Mouse (Mus musculus) heart, postnatal 10 days (tissue): ENCODE measurements at regions not wholly inside any gene's neighbourhood (a gene's known extent, or its start where the extent isn't known, plus 50 kb on each side); places are given as distances from the start of the nearest gene placed in this dataset.

Experiments used
- DNase-seq, 2 experiments: peaks; one replicate each; pipeline ENCODE4 v3.0.0; 2021
- intact Hi-C: fragments of 180-260 bp; cut with DNase I; formaldehyde crosslinking; loops from one replicate; pipeline ENCODE4 v1.15.1; 2025

DNA sequence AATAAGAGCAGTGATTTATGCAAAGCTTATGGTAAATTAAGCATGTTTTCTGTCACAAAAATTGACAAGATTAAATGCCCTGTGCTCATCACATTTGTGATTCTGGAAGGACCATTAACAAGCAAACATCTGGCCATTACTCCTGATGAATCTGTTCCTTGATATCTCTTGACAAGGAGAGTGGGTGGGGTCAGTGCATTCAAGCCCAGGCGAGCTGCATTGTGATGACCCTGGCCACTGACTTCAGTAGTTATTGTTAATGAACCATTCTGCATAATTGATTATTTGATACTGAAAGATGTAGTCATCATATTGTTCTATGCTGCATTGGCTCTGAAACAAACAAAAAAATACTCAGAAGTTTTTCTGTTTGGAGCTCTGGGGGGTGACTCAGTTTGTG, 115.4 kb upstream of the Prmt6 start:
- intact Hi-C loops, result no loop called here
- DNase-seq, result no peak

DNA sequence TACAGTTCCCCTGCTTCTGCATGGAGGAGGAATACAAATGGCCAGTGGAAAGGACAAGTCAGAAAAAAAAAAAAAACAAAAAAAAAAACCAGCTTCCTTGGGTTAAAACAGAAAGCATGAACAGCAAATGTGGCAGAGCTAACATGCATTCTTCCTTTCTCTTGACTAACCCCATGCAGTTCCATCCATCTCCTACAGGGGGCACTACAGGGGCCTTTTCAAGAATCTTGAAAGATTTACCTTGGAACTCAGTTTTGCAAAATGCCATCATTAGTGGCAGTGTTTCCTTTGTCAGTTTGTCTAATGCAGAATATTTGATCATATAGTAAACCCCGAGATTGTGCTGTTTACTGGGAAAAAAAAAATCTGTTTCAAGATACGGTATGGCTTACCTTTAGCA, 111.1 kb upstream of the Prmt6 start:
- intact Hi-C loops, result no loop called here
- no peak for DNase-seq

DNA sequence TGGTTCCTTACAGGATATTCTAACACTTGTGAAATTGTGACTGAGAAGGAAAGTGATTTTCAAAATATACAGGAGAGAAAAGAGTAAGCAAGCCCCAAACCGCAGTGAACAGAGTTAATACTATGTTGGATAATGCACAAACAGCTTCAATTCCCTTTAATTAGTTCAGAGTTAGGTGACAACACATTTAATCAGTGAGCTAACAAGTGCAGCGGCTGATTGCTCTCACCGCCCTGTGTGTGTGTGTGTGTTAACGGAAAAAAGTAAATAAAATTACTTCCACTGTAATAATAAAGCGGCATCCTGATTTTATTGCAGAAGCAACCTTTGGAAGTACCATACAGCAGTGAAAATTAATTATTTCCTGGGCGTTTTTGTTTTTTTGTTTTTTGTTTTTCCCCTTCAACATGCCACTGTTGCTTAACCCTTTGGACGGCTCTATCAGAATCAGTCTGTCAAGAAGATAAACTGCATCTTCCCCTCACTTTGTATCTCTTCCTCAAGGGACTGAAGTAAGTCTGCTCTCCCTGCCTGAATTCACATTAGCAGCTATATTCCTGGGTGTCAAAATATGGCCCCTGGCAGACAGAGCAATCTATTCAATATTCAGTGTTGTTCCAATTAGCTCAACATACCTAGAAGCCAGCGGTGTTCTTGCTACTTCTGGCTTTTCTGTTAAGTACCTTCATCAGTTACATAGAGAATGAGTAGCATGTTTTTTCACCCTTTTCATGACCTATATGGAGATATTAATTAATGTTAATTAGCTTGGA, 106.2 kb upstream of the Prmt6 start:
- no peak for DNase-seq
- intact Hi-C loops, result no loop called here

DNA sequence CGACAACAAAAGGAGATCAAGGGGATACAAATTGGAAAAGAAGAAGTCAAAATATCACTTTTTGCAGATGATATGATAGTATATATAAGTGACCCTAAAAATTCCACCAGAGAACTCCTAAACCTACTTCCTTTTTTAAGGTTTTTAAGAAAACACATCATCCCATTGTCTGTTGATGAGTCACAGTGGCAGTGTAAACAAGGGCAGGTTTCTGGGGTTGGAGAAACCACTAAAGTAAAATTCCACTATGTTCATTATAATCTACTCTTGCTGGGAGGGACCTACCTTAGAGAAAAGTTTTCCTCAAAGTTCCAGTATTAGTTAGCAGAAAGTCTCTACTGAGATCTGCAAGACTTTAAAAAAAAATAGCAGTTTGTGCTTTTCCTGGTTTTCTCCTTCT, 102.9 kb upstream of the Prmt6 start:
- DNase-seq, result no peak

DNA sequence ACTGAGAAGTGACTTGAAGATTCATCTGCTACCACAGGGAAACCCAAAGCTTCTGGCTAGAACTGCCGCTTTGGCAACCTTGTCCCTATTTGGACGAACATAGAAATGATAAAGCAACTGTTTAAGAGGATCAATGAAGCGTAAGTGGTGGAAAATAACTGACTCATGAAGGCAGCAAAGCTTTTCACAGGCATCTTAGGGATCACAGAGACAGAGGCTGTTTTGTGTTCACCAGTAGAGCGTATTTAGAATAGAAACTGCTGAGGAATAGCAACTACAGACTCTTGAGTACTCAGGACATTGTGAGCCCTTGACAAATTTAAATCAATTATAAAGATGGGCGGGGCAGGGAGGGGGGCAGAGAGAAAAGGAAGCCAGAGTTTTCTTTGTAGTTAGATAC, 99.3 kb upstream of the Prmt6 start:
- intact Hi-C loops, result no loop called here
- no peak for DNase-seq

More for the DNA sequence above, 102.9 kb upstream of the Prmt6 start:
- intact Hi-C loops, result no loop called here

DNA sequence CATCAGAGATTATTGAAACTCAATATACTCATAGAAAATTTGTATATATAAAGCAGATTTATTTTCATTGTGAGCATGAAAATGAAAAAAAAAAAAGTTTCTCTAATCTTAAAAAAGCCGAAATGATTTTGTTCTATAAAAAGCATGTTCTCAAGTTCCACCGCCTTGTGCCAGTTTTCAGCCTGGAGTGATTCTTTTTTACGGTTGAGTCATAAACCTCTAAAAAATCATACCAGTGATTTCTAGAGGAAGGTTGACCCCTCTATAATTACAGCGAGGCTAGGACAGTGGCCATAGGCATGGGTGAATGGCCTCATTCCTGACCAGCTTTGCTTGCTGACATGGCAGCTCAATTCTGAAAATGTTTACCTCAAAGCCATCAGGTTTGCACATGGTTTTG, 98.6 kb upstream of the Prmt6 start:
- intact Hi-C loops, result no loop called here
- no peak for DNase-seq

DNA sequence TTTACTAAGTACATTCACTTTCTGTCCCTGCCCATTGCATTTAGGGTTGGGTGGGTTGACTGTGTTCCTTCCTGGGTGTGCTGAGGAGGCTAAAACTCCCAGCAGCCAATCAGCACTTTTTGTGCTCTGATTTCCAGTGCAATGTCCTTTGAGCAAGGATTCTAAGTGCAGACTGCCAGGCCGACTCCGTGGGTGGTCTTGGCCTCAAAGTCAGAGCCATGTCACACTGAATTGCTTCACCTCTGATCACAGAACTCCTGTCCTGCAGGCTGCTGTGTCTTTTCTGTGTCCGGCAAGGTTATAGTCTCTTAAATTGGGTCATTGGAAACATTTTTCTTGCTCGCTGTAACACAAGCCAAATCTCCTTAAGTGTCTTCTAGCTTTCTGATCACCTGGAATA, 94.0 kb upstream of the Prmt6 start:
- intact Hi-C loops, result no loop called here
- DNase-seq, result no peak

DNA sequence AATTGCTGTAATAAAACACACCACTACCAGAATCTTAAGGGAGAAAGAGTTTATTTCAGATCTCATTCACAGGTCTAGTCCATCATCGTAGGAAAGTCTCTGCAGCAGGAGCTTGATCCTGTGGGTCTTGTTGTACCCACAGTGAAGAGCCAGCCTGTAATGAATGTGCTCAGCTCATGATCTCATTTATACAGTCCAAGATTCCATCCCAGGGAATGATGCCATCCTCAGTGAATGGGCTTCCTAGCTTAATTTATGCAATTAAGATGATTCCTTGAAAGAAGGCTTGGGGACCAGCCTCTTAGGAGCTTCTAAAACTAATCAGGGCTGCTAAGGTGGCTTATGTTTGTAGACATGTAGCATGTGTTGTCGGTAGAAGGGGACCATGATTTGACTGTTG, 89.3 kb upstream of the Prmt6 start:
- intact Hi-C loops, result no loop called here
- DNase-seq, result no peak

DNA sequence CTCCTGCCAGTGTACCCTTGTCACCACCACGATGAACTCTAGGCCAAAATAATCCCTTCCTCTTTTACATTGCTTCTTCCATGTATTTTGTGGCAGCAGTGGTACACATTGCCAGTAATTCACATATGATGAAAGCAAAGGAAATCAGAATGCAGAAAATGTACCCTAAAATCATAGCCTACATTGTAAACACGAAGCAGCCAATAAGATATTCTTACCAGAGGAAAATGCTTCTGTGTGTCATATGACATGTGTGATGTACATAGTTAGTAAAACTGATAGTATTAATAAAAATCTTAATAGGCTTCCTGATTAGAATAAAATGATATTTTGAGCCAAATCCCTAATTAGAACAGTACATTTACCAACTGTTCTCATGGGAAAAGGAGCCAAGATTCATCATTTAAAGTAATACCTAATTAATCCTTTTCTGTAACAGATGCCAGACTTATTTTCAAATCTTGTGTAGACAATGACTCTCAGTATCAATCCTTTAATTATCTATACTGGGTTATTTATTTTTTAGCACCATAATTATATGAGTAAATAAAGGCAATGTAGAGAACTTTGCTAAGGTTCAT, 88.3 kb upstream of the Prmt6 start:
- no peak for DNase-seq
- intact Hi-C loops, result no loop called here

DNA sequence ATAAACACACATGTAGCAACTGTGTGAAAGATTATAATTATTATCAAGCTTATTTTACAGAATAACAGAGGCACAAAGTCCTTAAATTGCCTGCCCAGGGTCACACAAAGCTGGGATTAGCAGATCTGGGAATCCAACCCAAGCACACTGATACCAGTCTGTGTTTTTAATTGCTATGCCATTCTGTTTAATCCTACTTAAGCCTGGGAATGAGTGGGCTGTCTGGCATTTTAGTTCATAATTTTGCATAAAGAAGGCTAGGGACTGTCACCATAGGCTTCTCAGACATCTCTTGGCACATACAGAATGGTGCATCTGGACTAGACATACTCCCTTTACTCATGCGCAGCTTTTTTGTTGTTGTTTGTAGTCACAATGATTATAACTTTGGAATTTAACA, 78.4 kb upstream of the Prmt6 start:
- intact Hi-C loops, result no loop called here
- no peak for DNase-seq

DNA sequence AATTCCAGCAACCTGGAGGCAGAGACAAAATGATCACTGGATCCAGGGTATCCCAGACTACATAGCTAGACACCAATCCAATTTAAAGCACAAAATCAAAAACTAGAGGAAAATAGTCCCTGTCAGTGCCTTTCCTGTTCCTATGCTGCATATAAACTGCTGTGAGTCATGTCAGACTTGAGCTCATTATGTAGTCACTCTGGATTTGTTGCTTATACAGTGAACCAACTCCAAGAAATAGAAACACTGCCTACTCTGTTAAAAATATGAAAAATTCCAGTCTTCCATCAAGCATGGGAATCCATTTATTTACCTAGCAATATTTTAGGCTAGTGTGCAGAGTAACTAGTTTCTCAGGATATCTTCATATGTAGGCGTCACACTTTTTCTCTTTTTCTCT, 59.5 kb upstream of the Prmt6 start:
- no peak for DNase-seq
- intact Hi-C loops, result no loop called here

DNA sequence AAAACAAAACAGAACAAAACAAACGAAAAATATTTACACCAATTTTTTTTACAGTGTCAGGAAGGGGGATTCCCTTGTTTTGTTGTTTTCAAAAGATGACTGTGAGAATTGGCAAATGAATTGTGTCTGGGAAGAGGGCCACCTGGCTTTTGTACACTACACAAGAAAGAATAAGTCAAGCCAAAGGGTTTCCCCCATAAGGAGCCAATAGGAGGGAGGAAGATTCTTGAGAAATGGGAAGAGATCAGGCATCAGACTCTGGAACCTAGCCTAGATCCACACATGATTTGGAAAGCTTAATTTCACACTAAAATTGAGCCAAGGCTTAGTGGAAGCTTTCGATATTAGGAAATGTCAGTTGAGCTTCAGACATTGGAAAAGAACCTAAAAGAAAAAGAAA, 52.4 kb upstream of the Prmt6 start:
- intact Hi-C loops, result no loop called here
- peak; percentile 3 to 9 for DNase-seq
